Mouse (Mus musculus): Measurements from ENCODE around the gene Pxt1. TPM values are rescaled to one million over a fixed set of nuclear protein-coding genes. Genes with fewer than 3 reads are reported as not detected.

Gene Pxt1
- polyA plus RNA-seq, 2 experiments, result 0.14 to 0.23 TPM

DNA sequence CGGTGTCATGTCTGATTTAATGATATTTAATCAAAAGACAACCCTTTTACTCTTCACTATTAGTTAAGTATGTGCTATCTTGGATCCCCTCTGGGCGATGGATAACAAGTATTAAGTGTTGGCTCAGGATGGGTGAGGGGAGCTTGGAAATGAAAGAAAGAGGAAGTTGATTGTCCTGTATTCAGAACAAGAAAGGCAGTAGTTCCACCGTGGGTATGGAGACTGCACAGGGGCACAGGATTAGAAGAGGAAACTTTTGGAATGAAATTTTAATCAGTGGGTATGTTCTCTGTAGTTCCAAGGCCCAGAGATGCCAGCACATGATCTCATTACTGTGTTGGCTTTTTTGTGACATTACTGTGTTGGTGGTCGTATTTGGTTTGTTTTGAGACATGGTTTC lies 7.1 kb upstream of the Pxt1 start:
- H3K36me3 ChIP-seq (replicated peaks; ENCODE audit: control insufficient read depth, insufficient read depth, low read depth), result no peaks in the 10 kb centered on the region; the same call in 1 of the 2 replicates
- 46% methylated on average over 4 of the region's 4 CpGs for WGBS (ENCODE audit: insufficient replicate concordance)
- no peaks in the 10 kb centered on the region for H3K27me3 ChIP-seq (ENCODE audit: control insufficient read depth, insufficient read depth, low read length)
- no peak overlapping the region for H3K27ac ChIP-seq
- peak overlapping the region; percentile 83; the same call in 1 of the 2 replicates for H3K4me2 ChIP-seq (ENCODE audit: low read depth)
- TF ChIP-seq CTCF (IDR thresholded peaks at IDR 0.05; ENCODE audit: low read depth), result no peak
- no peak for TF ChIP-seq EP300 (IDR thresholded peaks at IDR 0.05; ENCODE audit: low read depth)
- ATAC-seq (ENCODE audit: insufficient read depth), result no peak
- no peak overlapping the region for H3K9ac ChIP-seq (replicated peaks)
- H3K9me3 ChIP-seq (ENCODE audit: control insufficient read depth, low read length), result peaks cover 4% of the 10 kb centered on the region
- H3K4me1 ChIP-seq (replicated peaks; ENCODE audit: control insufficient read depth in 2 of 2, insufficient read depth in 2 of 2, low read length in 1 of 2), result peaks cover 16 to 25% of the 10 kb centered on the region in 2 experiments
- DNase-seq (ENCODE audit: low read depth in 3 of 3, low spot score in 3 of 3), result no peak
- H3K4me3 ChIP-seq (ENCODE audit: insufficient read depth in 1 of 2, low read depth in 2 of 2, low read length in 2 of 2), result no peak overlapping the region

DNA sequence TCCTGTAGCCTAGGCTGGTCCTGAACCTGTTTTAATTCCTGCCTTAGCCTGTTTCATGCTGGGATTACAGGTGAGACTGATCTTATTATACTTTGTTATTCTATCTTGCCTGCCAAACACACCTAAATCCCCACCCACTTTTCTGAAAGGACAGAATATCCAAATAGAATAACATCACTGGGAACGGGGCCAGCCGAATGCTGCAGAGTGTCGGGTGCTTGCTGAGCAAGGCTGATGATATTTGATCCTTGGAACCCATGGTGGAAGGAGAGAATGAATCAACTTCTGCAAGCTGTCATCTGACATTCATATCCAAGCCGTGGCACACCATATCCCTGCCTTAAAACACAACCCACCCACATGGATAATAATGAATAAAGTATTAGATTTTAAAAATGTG lies 5.0 kb upstream of the Pxt1 start:
- no peak for TF ChIP-seq EP300 (IDR thresholded peaks at IDR 0.05; ENCODE audit: low read depth)
- no peak for TF ChIP-seq CTCF (IDR thresholded peaks at IDR 0.05; ENCODE audit: low read depth)
- Histone ChIP-seq H3K4me3 (ENCODE audit: insufficient read depth in 1 of 2, low read depth in 2 of 2, low read length in 2 of 2) (no peak overlapping the region), H3K27ac (no peak overlapping the region), H3K36me3 (replicated peaks; ENCODE audit: control insufficient read depth, insufficient read depth, low read depth) (no peaks in the 10 kb centered on the region), H3K9ac (replicated peaks) (no peak overlapping the region), H3K4me2 (ENCODE audit: low read depth) (no peak overlapping the region), H3K9me3 (ENCODE audit: control insufficient read depth, low read length) (peaks cover 4% of the 10 kb centered on the region), H3K4me1 (replicated peaks; ENCODE audit: control insufficient read depth in 2 of 2, insufficient read depth in 2 of 2, low read length in 1 of 2) (peaks cover 6 to 15% of the 10 kb centered on the region in 2 experiments), H3K27me3 (ENCODE audit: control insufficient read depth, insufficient read depth, low read length) (no peaks in the 10 kb centered on the region)
- 69% methylated on average over 4 of the region's 4 CpGs for WGBS (ENCODE audit: insufficient replicate concordance)
- DNase-seq (ENCODE audit: low read depth in 3 of 3, low spot score in 3 of 3) (no peak), ATAC-seq (ENCODE audit: insufficient read depth) (no peak)

DNA sequence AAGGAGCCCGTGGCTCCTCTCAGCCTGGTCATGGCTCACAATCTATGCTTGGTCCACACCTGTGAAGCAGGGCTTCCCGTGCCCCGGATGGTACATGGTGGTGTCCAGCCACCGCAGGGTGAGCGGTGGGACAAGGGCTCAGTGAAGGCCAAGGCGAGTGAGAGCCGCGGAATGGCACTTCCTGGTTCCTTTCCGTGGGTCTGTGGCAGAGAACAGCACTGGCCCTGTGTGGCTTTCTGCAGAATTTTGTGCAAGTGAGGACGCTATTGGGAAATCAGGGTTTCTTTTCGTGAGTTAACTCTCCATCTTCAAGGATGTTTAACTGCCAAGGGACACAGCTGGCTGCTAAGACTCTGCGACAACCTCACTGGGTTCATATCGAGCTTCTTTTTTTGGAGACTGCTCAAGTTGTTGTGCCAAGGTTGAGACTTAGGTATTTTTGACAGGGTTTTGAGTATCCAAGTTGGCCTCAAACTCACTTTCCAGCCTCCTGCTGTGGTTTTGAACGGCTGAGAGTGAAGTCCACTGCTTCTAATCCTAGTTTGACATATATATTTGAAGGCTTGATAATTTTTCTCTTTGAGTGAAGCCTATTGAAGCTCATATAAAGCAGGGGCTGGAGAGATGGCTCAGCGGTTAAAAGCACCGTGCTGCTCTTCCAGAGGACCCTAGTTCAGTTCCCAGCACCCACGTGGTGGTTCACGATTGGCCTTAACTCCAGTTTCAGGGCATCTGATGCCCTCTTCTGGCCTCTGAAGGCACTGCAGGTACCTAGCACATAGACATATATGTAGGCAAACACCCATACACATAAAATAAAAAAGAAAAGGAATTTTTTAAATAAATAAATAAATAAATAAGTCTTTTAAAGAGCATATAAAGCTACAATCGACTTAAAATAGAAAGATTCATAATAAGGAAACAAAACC lies 3.6 kb upstream of the Pxt1 start:
- 78% methylated on average over 19 of the region's 19 CpGs for WGBS (ENCODE audit: insufficient replicate concordance)
- no peak overlapping the region for H3K4me2 ChIP-seq (ENCODE audit: low read depth)

DNA sequence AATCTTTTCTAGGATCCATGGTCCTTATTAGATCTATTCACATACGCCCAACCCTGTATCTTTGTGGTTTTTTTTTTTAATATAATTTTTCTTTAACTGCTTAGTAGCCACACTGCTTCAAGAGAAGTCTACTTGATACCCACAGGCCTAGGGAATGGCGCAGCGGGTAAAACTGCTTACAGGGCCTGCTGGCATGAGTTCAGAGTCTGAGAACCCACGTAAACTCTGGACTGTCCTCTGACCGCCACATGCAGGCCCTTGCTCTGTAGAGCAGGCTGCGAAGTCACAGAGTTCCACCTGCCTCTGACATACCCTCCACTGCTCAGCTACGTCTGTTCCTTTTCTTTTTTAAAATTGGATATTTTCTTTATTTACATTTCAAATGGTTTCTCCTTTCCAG lies 841 bp upstream of the Pxt1 start:
- Histone ChIP-seq H3K4me2 (ENCODE audit: low read depth) (no peak overlapping the region), H3K4me1 (replicated peaks; ENCODE audit: control insufficient read depth in 2 of 2, insufficient read depth in 2 of 2, low read length in 1 of 2) (peaks cover 2 to 3% of the 10 kb centered on the region in 2 experiments; a peak in 1 of 4 replicates), H3K9me3 (ENCODE audit: control insufficient read depth, low read length) (peaks cover 4% of the 10 kb centered on the region), H3K4me3 (ENCODE audit: insufficient read depth in 1 of 2, low read depth in 2 of 2, low read length in 2 of 2) (no peak overlapping the region), H3K27ac (no peak overlapping the region), H3K9ac (replicated peaks) (no peak overlapping the region), H3K36me3 (replicated peaks; ENCODE audit: control insufficient read depth, insufficient read depth, low read depth) (no peaks in the 10 kb centered on the region), H3K27me3 (ENCODE audit: control insufficient read depth, insufficient read depth, low read length) (no peaks in the 10 kb centered on the region)
- ATAC-seq (ENCODE audit: insufficient read depth) (no peak), DNase-seq (ENCODE audit: low read depth in 3 of 3, low spot score in 3 of 3) (no peak)
- WGBS (ENCODE audit: insufficient replicate concordance), result 74% methylated on average over 7 of the region's 7 CpGs
- no peak for TF ChIP-seq CTCF (IDR thresholded peaks at IDR 0.05; ENCODE audit: low read depth)
- TF ChIP-seq EP300 (IDR thresholded peaks at IDR 0.05; ENCODE audit: low read depth), result no peak

More for the DNA sequence above, 3.6 kb upstream of the Pxt1 start:
- DNase-seq (ENCODE audit: low read depth in 3 of 3, low spot score in 3 of 3), result no peak
- Histone ChIP-seq H3K36me3 (replicated peaks; ENCODE audit: control insufficient read depth, insufficient read depth, low read depth) (no peaks in the 10 kb centered on the region), H3K4me1 (replicated peaks; ENCODE audit: control insufficient read depth in 2 of 2, insufficient read depth in 2 of 2, low read length in 1 of 2) (peaks cover 4 to 14% of the 10 kb centered on the region in 2 experiments), H3K27me3 (ENCODE audit: control insufficient read depth, insufficient read depth, low read length) (no peaks in the 10 kb centered on the region), H3K9me3 (ENCODE audit: control insufficient read depth, low read length) (peaks cover 4% of the 10 kb centered on the region), H3K27ac (no peak overlapping the region), H3K9ac (replicated peaks) (no peak overlapping the region), H3K4me3 (ENCODE audit: insufficient read depth in 1 of 2, low read depth in 2 of 2, low read length in 2 of 2) (no peak overlapping the region)
- ATAC-seq (ENCODE audit: insufficient read depth), result no peak
- TF ChIP-seq EP300 (IDR thresholded peaks at IDR 0.05; ENCODE audit: low read depth), result no peak
- TF ChIP-seq CTCF (IDR thresholded peaks at IDR 0.05; ENCODE audit: low read depth), result peak; percentile 48

DNA sequence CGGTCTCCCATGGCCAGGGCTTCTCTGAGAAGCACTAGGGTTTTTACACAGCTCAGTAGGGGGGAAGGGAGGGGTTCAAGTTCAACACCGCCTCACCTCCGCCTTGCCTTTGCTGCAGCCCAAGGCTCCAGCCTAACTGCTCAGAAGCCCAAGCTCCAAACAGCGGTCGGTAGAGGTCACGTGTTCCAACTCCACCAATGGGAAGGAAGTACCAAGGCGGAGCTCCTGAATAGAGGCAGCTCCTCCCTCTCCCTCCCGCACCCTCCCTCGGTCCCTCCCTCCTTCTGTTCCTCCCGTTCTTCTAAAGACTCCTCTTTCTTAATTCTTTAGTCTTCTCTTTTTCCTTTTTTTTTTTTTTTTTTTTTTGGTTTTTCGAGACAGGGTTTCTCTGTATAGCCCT lies 1.5 kb downstream of the Pxt1 start:
- ATAC-seq (ENCODE audit: insufficient read depth) (peak; percentile 79), DNase-seq (ENCODE audit: low read depth in 3 of 3, low spot score in 3 of 3) (peak; percentile 66 to 82 (median 80))
- Histone ChIP-seq H3K9ac (replicated peaks) (no peak overlapping the region), H3K27ac (no peak overlapping the region), H3K36me3 (replicated peaks; ENCODE audit: control insufficient read depth, insufficient read depth, low read depth) (no peaks in the 10 kb centered on the region), H3K9me3 (ENCODE audit: control insufficient read depth, low read length) (no peaks in the 10 kb centered on the region; the same call in 1 of the 2 replicates), H3K4me1 (replicated peaks; ENCODE audit: control insufficient read depth in 2 of 2, insufficient read depth in 2 of 2, low read length in 1 of 2) (peaks cover 2 to 3% of the 10 kb centered on the region in 2 experiments; a peak in 1 of 4 replicates), H3K4me3 (ENCODE audit: insufficient read depth in 1 of 2, low read depth in 2 of 2, low read length in 2 of 2) (no peak overlapping the region), H3K4me2 (ENCODE audit: low read depth) (peak overlapping the region; percentile 30), H3K27me3 (ENCODE audit: control insufficient read depth, insufficient read depth, low read length) (no peaks in the 10 kb centered on the region)
- TF ChIP-seq CTCF (IDR thresholded peaks at IDR 0.05; ENCODE audit: low read depth) (no peak), EP300 (IDR thresholded peaks at IDR 0.05; ENCODE audit: low read depth) (no peak)
- 56% methylated on average over 10 of the region's 11 CpGs for WGBS (ENCODE audit: insufficient replicate concordance)

All from liver, embryonic 14.5 days (tissue).